Mouse (Mus musculus): ENCODE measurements around the gene Mif4gd.
A peak's percentile ranks its signal among the peaks of the same experiment; 100 is the strongest.

Gene Mif4gd

GRCm38 (mm10) chr11:115632247-115632646, 19.5 kb upstream of the Mif4gd start:
- DNase-seq: no peak

GRCm38 (mm10) chr11:115631505-115631890, 18.7 kb upstream of the Mif4gd start:
- peak; percentile 70 for DNase-seq

GRCm38 (mm10) chr11:115630532-115631504, 18.0 kb upstream of the Mif4gd start:
- DNase-seq: peak; percentile 77

- DNase-seq: no peak
Observed at GRCm38 (mm10) chr11:115629734-115630531, 17.2 kb upstream of the Mif4gd start.

GRCm38 (mm10) chr11:115628465-115629101, 15.8 kb upstream of the Mif4gd start:
- DNase-seq: no peak

GRCm38 (mm10) chr11:115627705-115628464, 15.1 kb upstream of the Mif4gd start, which contains the start of gene Slc25a19:
Gene Slc25a19 (minus strand): TSS chr11:115628295.
- DNase-seq: peak; percentile 100

- no peak for DNase-seq
Observed at GRCm38 (mm10) chr11:115626824-115627616, 14.3 kb upstream of the Mif4gd start.

GRCm38 (mm10) chr11:115625877-115626276, 13.1 kb upstream of the Mif4gd start:
- DNase-seq: no peak

GRCm38 (mm10) chr11:115623487-115624070, 10.8 kb upstream of the Mif4gd start:
- DNase-seq: no peak

GRCm38 (mm10) chr11:115619949-115620348, 7.2 kb upstream of the Mif4gd start:
- no peak for DNase-seq

- no peak for DNase-seq
Observed at GRCm38 (mm10) chr11:115618732-115619516, 6.2 kb upstream of the Mif4gd start.

- DNase-seq: no peak
Observed at GRCm38 (mm10) chr11:115618001-115618400, 5.2 kb upstream of the Mif4gd start.

GRCm38 (mm10) chr11:115616893-115617292, 4.1 kb upstream of the Mif4gd start:
- DNase-seq: no peak

- DNase-seq: no peak
Observed at GRCm38 (mm10) chr11:115616371-115616770, 3.6 kb upstream of the Mif4gd start.

- no peak for DNase-seq
Observed at GRCm38 (mm10) chr11:115615875-115616274, 3.1 kb upstream of the Mif4gd start.

GRCm38 (mm10) chr11:115615108-115615825, 2.5 kb upstream of the Mif4gd start:
- no peak for DNase-seq

- DNase-seq: no peak
Observed at GRCm38 (mm10) chr11:115614346-115615107, 1.8 kb upstream of the Mif4gd start.

GRCm38 (mm10) chr11:115613138-115613945, 573 bp upstream of the Mif4gd start:
- DNase-seq: peak; percentile 62
